Mouse (Mus musculus): ENCODE measurements around the gene Mtfr1l. TPM values are rescaled to one million over a fixed set of nuclear protein-coding genes. Genes with fewer than 3 reads are reported as not detected.
"Not testable (repeated sequence)": the region's sequence is repeated elsewhere in the genome, so short reads cannot be mapped to it uniquely, and the experiment has no call there.

The Mtfr1l gene
- total RNA-seq, 2 experiments from 2014 or later: 69.0 to 70.7 TPM

GRCm38 (mm10) chr4:134494161-134494560 lies 41.0 kb downstream of the Mtfr1l start:
- DNase-seq (ENCODE audit: low spot score in 2 of 2): not testable (repeated sequence)

- DNase-seq (ENCODE audit: low spot score in 2 of 2): no peak
Measured at GRCm38 (mm10) chr4:134491716-134492115, 43.5 kb downstream of the Mtfr1l start.

GRCm38 (mm10) chr4:134489986-134490665 lies 45.1 kb downstream of the Mtfr1l start:
- DNase-seq (ENCODE audit: low spot score in 2 of 2): no peak

GRCm38 (mm10) chr4:134488211-134488610 lies 47.0 kb downstream of the Mtfr1l start:
- DNase-seq (ENCODE audit: low spot score in 2 of 2): no peak

- no peak for DNase-seq (ENCODE audit: low spot score in 2 of 2)
Measured at GRCm38 (mm10) chr4:134485151-134485900, 49.9 kb downstream of the Mtfr1l start.

GRCm38 (mm10) chr4:134484231-134484630 lies 51.0 kb downstream of the Mtfr1l start:
- no peak for DNase-seq (ENCODE audit: low spot score in 2 of 2)

- DNase-seq (ENCODE audit: low spot score in 2 of 2): peak; percentile 74 to 89
Measured at GRCm38 (mm10) chr4:134483696-134484095, 51.5 kb downstream of the Mtfr1l start.

- DNase-seq (ENCODE audit: low spot score in 2 of 2): no peak
Measured at GRCm38 (mm10) chr4:134483078-134483688, 52.0 kb downstream of the Mtfr1l start.

- DNase-seq (ENCODE audit: low spot score in 2 of 2): no peak
Measured at GRCm38 (mm10) chr4:134482442-134482841, 52.7 kb downstream of the Mtfr1l start.

- DNase-seq (ENCODE audit: low spot score in 2 of 2): no peak
Measured at GRCm38 (mm10) chr4:134481270-134481669, 53.9 kb downstream of the Mtfr1l start.

- peak in 1 of 2 experiments; percentile 84 for DNase-seq (ENCODE audit: low spot score in 2 of 2)
Measured at GRCm38 (mm10) chr4:134480864-134481263, 54.3 kb downstream of the Mtfr1l start.

GRCm38 (mm10) chr4:134479839-134480238 lies 55.3 kb downstream of the Mtfr1l start:
- DNase-seq (ENCODE audit: low spot score in 2 of 2): no peak

GRCm38 (mm10) chr4:134478031-134478430 lies 57.2 kb downstream of the Mtfr1l start:
- DNase-seq (ENCODE audit: low spot score in 2 of 2): peak; percentile 87 to 94

- no peak for DNase-seq (ENCODE audit: low spot score in 2 of 2)
Measured at GRCm38 (mm10) chr4:134476899-134477298, 58.3 kb downstream of the Mtfr1l start.

Small RNA genes within 50 kb of the gene (microRNA-seq; reads per million reads assigned to microRNA genes)
- gene Mir6403: 0 reads per million in 2 experiments

Other genes starting within 250 kb of the Mtfr1l start
- 10 to 100 TPM; 16.4 to 17.8 TPM for gene Pdik1l, start 247.5 kb downstream of the Mtfr1l start, total RNA-seq (2021)
- gene Trim63, start 220.3 kb downstream of the Mtfr1l start, total RNA-seq (2021): not detected
- gene Slc30a2, start 192.2 kb downstream of the Mtfr1l start, total RNA-seq (2021): under 1 TPM in 1 of 2 experiments, not detected in 1; 0.10 TPM
- 10 to 100 TPM; 46.1 to 48.0 TPM for gene Extl1, start 151.5 kb downstream of the Mtfr1l start, total RNA-seq (2021)
- 1 to 10 TPM; 5.0 to 5.9 TPM for gene Pafah2, start 139.1 kb downstream of the Mtfr1l start, total RNA-seq (2021)
- 100 to 1,000 TPM; 373 to 429 TPM for gene Stmn1, start 67.1 kb downstream of the Mtfr1l start, total RNA-seq (2021)
- gene Paqr7, start 38.7 kb downstream of the Mtfr1l start, total RNA-seq (2021): 10 to 100 TPM; 60.9 to 67.1 TPM
- under 1 TPM; 0.36 to 0.57 TPM for gene Aunip, start 24.4 kb downstream of the Mtfr1l start, total RNA-seq (2021)
- 10 to 100 TPM; 18.1 to 20.0 TPM for gene Selenon, start 16.8 kb upstream of the Mtfr1l start, total RNA-seq (2021)
- 10 to 100 TPM; 24.1 to 26.7 TPM for gene Man1c1, start 168.9 kb upstream of the Mtfr1l start, total RNA-seq (2021)
- 1 to 10 TPM; 1.3 to 2.4 TPM for gene Ldlrap1, start 232.6 kb upstream of the Mtfr1l start, total RNA-seq (2021)

All from layer of hippocampus, adult 18-20 months (tissue).